Mouse (Mus musculus): Measurements from ENCODE around the gene Hoxa7. TPM values are rescaled to one million over a fixed set of nuclear protein-coding genes. Genes with fewer than 3 reads are reported as not detected.

Gene Hoxa7
- polyA plus RNA-seq, 1 experiment from 2014 or later, result 13.9 TPM

DNA sequence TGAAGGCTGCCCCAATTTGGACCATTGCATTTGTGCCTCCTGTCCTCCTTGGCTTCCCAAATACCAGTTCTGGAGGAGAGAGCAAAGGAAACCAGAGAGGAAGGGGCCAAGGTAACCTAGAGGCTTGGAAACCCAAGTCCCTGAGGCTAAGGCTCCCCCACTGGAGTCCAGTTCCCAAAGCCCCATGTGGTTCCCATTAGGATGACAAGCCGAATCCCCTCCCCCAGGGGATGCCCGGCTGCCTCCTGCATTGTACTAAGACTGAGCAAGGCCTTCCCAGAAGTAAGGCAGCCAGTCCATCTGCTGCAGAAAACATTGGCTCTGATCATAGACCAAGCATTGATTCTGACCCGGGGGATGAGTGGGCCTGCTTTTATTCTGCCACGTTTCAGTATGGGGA lies 50.3 kb downstream of the Hoxa7 start:
- Histone ChIP-seq H3K4me1 (ENCODE audit: control insufficient read depth, insufficient read depth, low read length) (peaks cover 33% of the 10 kb centered on the region), H3K4me2 (replicated peaks; ENCODE audit: low read depth, low read length) (peak overlapping the region; percentile 61), H3K36me3 (ENCODE audit: control insufficient read depth, insufficient read depth, low read length) (peaks cover 15% of the 10 kb centered on the region), H3K27ac (ENCODE audit: low read length) (peak overlapping the region; percentile 98), H3K9ac (replicated peaks; ENCODE audit: low read depth, low read length) (peak overlapping the region; percentile 60; the same call in 1 of the 2 replicates), H3K27me3 (ENCODE audit: control insufficient read depth, insufficient read depth, low read length) (no peaks in the 10 kb centered on the region), H3K9me3 (ENCODE audit: control insufficient read depth, low read depth, low read length) (no peaks in the 10 kb centered on the region), H3K4me3 (ENCODE audit: low read depth, low read length) (peak overlapping the region; percentile 63)
- WGBS, result 14% methylated on average over 4 of the region's 4 CpGs
- no peak for ATAC-seq (ENCODE audit: insufficient number of reproducible peaks, insufficient read depth, low FRiP score, low read depth)

DNA sequence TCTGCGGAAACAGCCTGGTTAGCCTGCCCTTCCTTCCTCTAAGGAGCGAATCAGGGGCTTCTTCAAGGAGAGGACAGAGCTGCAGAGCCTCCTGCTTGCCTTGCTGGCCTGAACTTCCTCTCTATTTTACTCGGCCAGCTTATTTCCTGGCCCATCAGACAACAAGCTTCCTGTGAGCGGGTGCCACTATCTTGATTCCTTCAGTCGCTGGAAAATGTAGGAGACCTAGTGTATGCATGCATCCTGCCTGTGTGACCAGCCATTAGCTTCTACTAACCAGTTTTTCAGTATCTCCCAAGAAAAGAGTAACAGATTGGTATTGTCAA lies 50.8 kb downstream of the Hoxa7 start:
- Histone ChIP-seq H3K4me3 (ENCODE audit: low read depth, low read length) (peak overlapping the region; percentile 78), H3K27me3 (ENCODE audit: control insufficient read depth, insufficient read depth, low read length) (no peaks in the 10 kb centered on the region), H3K4me1 (ENCODE audit: control insufficient read depth, insufficient read depth, low read length) (peaks cover 33% of the 10 kb centered on the region), H3K36me3 (ENCODE audit: control insufficient read depth, insufficient read depth, low read length) (peaks cover 15% of the 10 kb centered on the region), H3K27ac (ENCODE audit: low read length) (peak overlapping the region; percentile 98), H3K9me3 (ENCODE audit: control insufficient read depth, low read depth, low read length) (no peaks in the 10 kb centered on the region), H3K4me2 (replicated peaks; ENCODE audit: low read depth, low read length) (peak overlapping the region; percentile 61), H3K9ac (replicated peaks; ENCODE audit: low read depth, low read length) (peak overlapping the region; percentile 60)
- ATAC-seq (ENCODE audit: insufficient number of reproducible peaks, insufficient read depth, low FRiP score, low read depth), result no peak
- WGBS, result 22% methylated on average over 5 of the region's 5 CpGs

DNA sequence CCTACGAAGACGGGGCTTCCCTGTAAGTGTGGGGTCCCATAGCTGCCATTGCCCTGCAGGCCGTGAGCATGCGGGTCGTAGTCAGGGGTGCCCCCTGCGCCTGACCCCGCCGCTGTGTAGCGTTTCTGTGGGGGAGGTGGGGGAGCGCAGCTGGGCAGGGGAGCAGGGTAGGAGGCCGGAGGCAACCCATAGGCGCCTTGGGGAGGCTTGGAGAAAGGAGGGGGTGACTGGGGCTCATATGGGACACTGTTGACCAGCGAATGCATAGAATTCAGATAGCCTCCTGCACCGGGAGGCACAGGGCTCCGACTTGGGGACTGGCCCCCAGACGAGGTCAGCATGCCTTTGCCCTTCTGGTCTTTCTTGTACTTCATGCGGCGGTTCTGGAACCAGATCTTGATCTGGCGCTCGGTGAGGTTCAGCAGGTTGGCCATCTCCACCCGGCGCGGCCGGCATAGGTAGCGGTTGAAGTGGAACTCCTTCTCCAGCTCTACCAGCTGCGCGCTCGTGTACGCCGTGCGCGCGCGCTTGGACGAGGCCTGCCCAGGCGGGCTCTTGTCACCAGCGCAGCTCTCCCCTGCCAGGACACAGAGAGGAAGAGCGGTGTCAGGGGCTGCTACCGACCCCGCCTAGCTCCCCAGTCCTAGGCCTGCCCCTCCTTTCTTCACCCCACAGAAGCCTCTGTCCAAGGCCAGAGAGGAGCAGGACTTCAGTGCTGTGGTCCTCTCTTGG lies 51.3 kb downstream of the Hoxa7 start:
- H3K4me3 ChIP-seq (ENCODE audit: low read depth, low read length), result peak overlapping the region; percentile 78
- H3K9ac ChIP-seq (replicated peaks; ENCODE audit: low read depth, low read length), result peak overlapping the region; percentile 60
- peaks cover 33% of the 10 kb centered on the region for H3K4me1 ChIP-seq (ENCODE audit: control insufficient read depth, insufficient read depth, low read length)
- peak overlapping the region; percentile 98 for H3K27ac ChIP-seq (ENCODE audit: low read length)
- ATAC-seq (ENCODE audit: insufficient number of reproducible peaks, insufficient read depth, low FRiP score, low read depth), result no peak
- H3K4me2 ChIP-seq (replicated peaks; ENCODE audit: low read depth, low read length), result peak overlapping the region; percentile 61
- 8% methylated on average over 36 of the region's 40 CpGs for WGBS
- peaks cover 15% of the 10 kb centered on the region for H3K36me3 ChIP-seq (ENCODE audit: control insufficient read depth, insufficient read depth, low read length)
- no peaks in the 10 kb centered on the region for H3K27me3 ChIP-seq (ENCODE audit: control insufficient read depth, insufficient read depth, low read length)
- H3K9me3 ChIP-seq (ENCODE audit: control insufficient read depth, low read depth, low read length), result no peaks in the 10 kb centered on the region

DNA sequence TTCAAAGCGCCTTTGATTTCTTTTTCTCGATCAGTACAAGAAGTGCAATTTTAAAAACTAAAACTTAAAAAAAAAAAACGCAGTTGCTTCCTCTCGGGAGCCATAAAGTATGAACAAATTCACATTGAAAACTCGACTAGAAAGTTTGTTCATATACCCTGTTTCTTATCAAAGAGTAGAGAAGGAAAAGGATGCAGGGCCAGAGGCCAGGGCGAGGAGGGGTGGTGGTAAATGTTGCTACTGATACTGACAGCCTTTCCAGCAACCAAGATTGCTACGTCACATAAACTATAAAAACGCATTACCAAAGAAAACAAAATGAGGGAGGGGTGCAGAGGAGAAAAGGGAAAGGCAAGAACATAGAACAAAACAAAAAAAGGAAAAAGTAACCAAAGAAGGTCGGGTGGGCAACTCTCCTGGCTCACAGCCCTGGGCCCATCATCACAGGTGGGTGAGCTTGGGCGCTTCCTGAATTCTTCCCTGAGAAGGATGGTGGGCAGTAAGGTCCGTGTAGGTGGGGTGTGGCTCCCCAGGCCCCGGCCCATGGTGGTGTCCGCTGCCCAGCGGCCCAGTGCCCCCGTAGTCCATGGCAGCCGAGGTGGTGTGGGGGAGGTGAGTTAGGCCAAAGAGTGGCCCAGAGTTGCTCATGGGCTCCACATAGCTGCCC lies 52.0 kb downstream of the Hoxa7 start:
- H3K4me1 ChIP-seq (ENCODE audit: control insufficient read depth, insufficient read depth, low read length), result peaks cover 33% of the 10 kb centered on the region
- H3K4me2 ChIP-seq (replicated peaks; ENCODE audit: low read depth, low read length), result peak overlapping the region; percentile 61
- peak overlapping the region; percentile 78 for H3K4me3 ChIP-seq (ENCODE audit: low read depth, low read length)
- peaks cover 15% of the 10 kb centered on the region for H3K36me3 ChIP-seq (ENCODE audit: control insufficient read depth, insufficient read depth, low read length)
- no peak for ATAC-seq (ENCODE audit: insufficient number of reproducible peaks, insufficient read depth, low FRiP score, low read depth)
- WGBS, result 15% methylated on average over 16 of the region's 16 CpGs
- H3K9me3 ChIP-seq (ENCODE audit: control insufficient read depth, low read depth, low read length), result no peaks in the 10 kb centered on the region
- peak overlapping the region; percentile 98 for H3K27ac ChIP-seq (ENCODE audit: low read length)
- H3K27me3 ChIP-seq (ENCODE audit: control insufficient read depth, insufficient read depth, low read length), result no peaks in the 10 kb centered on the region
- peak overlapping the region; percentile 60 for H3K9ac ChIP-seq (replicated peaks; ENCODE audit: low read depth, low read length)

- no peak for ATAC-seq (ENCODE audit: insufficient number of reproducible peaks, insufficient read depth, low FRiP score, low read depth)
- Histone ChIP-seq H3K36me3 (ENCODE audit: control insufficient read depth, insufficient read depth, low read length) (peaks cover 15% of the 10 kb centered on the region), H3K4me1 (ENCODE audit: control insufficient read depth, insufficient read depth, low read length) (peaks cover 33% of the 10 kb centered on the region), H3K4me3 (ENCODE audit: low read depth, low read length) (peak overlapping the region; percentile 78), H3K27ac (ENCODE audit: low read length) (peak overlapping the region; percentile 98), H3K9ac (replicated peaks; ENCODE audit: low read depth, low read length) (peak overlapping the region; percentile 78), H3K4me2 (replicated peaks; ENCODE audit: low read depth, low read length) (peak overlapping the region; percentile 61), H3K9me3 (ENCODE audit: control insufficient read depth, low read depth, low read length) (no peaks in the 10 kb centered on the region), H3K27me3 (ENCODE audit: control insufficient read depth, insufficient read depth, low read length) (no peaks in the 10 kb centered on the region)
- 4% methylated on average over 42 of the region's 42 CpGs for WGBS
These were observed 53.2 kb downstream of the Hoxa7 start for GRCm38 (mm10) chr6:52168191-52169055.

DNA sequence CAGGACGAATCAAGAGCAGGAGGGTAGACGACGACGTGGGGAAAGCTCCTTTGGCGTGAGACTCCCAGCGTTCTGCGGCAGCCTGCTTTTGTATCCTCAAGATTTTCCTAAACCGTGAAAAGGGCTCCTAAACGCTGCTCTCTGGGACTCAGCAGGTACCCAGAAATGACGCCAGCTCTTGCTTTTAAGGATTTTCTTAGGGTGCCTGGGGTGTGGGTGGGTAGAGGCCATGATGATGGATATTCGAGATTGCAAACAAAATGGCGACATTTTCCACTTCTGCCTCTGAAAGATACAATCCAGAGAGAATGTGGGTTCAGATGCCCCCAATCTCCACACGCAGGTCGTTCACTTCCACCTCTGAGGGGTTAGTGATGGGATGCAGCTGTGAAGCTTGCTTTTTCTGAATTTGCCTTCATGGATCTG lies 53.9 kb downstream of the Hoxa7 start:
- no peak for ATAC-seq (ENCODE audit: insufficient number of reproducible peaks, insufficient read depth, low FRiP score, low read depth)
- 13% methylated on average over 14 of the region's 14 CpGs for whole genome bisulfite sequencing
- Histone ChIP-seq H3K27me3 (ENCODE audit: control insufficient read depth, insufficient read depth, low read length) (no peaks in the 10 kb centered on the region), H3K4me1 (ENCODE audit: control insufficient read depth, insufficient read depth, low read length) (peaks cover 33% of the 10 kb centered on the region), H3K4me2 (replicated peaks; ENCODE audit: low read depth, low read length) (peak overlapping the region; percentile 61), H3K36me3 (ENCODE audit: control insufficient read depth, insufficient read depth, low read length) (peaks cover 15% of the 10 kb centered on the region), H3K27ac (ENCODE audit: low read length) (peak overlapping the region; percentile 98), H3K9ac (replicated peaks; ENCODE audit: low read depth, low read length) (peak overlapping the region; percentile 78), H3K9me3 (ENCODE audit: control insufficient read depth, low read depth, low read length) (no peaks in the 10 kb centered on the region), H3K4me3 (ENCODE audit: low read depth, low read length) (peak overlapping the region; percentile 78)

GRCm38 (mm10) chr6:52167176-52167575 lies 54.5 kb downstream of the Hoxa7 start:
- Histone ChIP-seq H3K36me3 (ENCODE audit: control insufficient read depth, insufficient read depth, low read length) (peaks cover 15% of the 10 kb centered on the region), H3K9me3 (ENCODE audit: control insufficient read depth, low read depth, low read length) (no peaks in the 10 kb centered on the region), H3K4me1 (ENCODE audit: control insufficient read depth, insufficient read depth, low read length) (peaks cover 31% of the 10 kb centered on the region), H3K27ac (ENCODE audit: low read length) (peak overlapping the region; percentile 98), H3K27me3 (ENCODE audit: control insufficient read depth, insufficient read depth, low read length) (no peaks in the 10 kb centered on the region), H3K9ac (replicated peaks; ENCODE audit: low read depth, low read length) (peak overlapping the region; percentile 78), H3K4me3 (ENCODE audit: low read depth, low read length) (peak overlapping the region; percentile 78), H3K4me2 (replicated peaks; ENCODE audit: low read depth, low read length) (peak overlapping the region; percentile 61)
- WGBS, result 30% methylated on average over 1 of the region's 1 CpGs
- ATAC-seq (ENCODE audit: insufficient number of reproducible peaks, insufficient read depth, low FRiP score, low read depth), result no peak

DNA sequence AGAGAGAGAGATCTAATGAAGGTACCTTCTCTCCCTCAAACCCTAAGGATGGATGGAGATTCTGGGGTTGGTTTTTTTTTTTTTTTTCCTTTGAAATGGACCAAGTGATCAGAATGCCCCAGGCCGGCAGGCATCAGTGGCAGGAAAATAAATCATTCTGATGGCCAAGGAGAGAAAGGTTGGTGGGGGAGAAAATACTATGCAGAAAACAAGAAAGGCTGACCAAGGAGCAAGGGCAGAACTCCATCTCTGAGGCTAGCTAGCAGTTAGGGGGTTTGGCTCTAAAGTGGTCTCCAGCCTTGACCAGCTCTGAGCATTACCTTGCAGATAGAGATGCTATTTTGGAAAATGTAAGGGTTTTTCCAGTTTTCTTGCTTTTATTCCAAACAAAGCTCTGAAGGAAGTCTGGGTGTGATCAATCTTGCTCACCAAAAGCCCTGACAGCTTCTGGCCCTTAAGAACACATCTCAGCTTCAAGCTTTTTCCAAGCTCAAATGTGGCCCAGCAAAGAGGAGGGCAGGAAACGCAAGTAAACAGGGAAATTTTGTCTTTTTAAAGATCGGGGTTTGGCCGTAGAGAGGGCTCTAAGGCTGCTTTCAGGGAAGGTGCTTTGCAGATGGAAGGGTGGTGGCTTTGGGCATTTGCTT lies 55.1 kb downstream of the Hoxa7 start:
- Histone ChIP-seq H3K9ac (replicated peaks; ENCODE audit: low read depth, low read length) (peak overlapping the region; percentile 78), H3K4me3 (ENCODE audit: low read depth, low read length) (peak overlapping the region; percentile 78), H3K36me3 (ENCODE audit: control insufficient read depth, insufficient read depth, low read length) (peaks cover 15% of the 10 kb centered on the region), H3K27me3 (ENCODE audit: control insufficient read depth, insufficient read depth, low read length) (no peaks in the 10 kb centered on the region), H3K27ac (ENCODE audit: low read length) (peak overlapping the region; percentile 98), H3K4me1 (ENCODE audit: control insufficient read depth, insufficient read depth, low read length) (peaks cover 33% of the 10 kb centered on the region), H3K9me3 (ENCODE audit: control insufficient read depth, low read depth, low read length) (no peaks in the 10 kb centered on the region), H3K4me2 (replicated peaks; ENCODE audit: low read depth, low read length) (peak overlapping the region; percentile 61)
- no peak for ATAC-seq (ENCODE audit: insufficient number of reproducible peaks, insufficient read depth, low FRiP score, low read depth)
- 11% methylated on average over 4 of the region's 4 CpGs for WGBS

All from stomach, embryonic 14.5 days (tissue).